ENCODE assay signal across 8 mouse cellular contexts in genomic region chr11:110336814-110337288, GRCm38 (mm10). TPM values are rescaled to one million over a fixed set of nuclear protein-coding genes. Genes with fewer than 3 reads are reported as not detected.
DNase-seq lines count a peak whose midpoint lies in the region; ATAC-seq and TF ChIP-seq lines count a peak whose summit lies in the region.

No protein-coding gene starts in this region.

- H3K36me3 ChIP-seq in heart, embryonic 11.5 days (ENCODE audit: control insufficient read depth, insufficient read depth, low read length), result no peaks in the 10 kb centered on the region
- no peaks in the 10 kb centered on the region for H3K36me3 ChIP-seq in kidney, embryonic 14.5 days (ENCODE audit: control insufficient read depth, insufficient read depth, low read length)
- no peaks in the 10 kb centered on the region for H3K36me3 ChIP-seq in lung, postnatal 0 days (ENCODE audit: insufficient read depth, low read length)

- H3K4me1 ChIP-seq in heart, embryonic 11.5 days (ENCODE audit: control insufficient read depth, insufficient read depth, low read length), result no peaks in the 10 kb centered on the region
- no peaks in the 10 kb centered on the region for H3K4me1 ChIP-seq in kidney, embryonic 14.5 days (ENCODE audit: control insufficient read depth, insufficient read depth, low read length)
- H3K4me1 ChIP-seq in lung, postnatal 0 days (ENCODE audit: insufficient read depth, low read depth, low read length), result no peaks in the 10 kb centered on the region

- H3K4me3 ChIP-seq in heart, embryonic 11.5 days (ENCODE audit: low read depth, low read length), result peak overlapping the region; percentile 73
- H3K4me3 ChIP-seq in kidney, embryonic 14.5 days (ENCODE audit: low read length), result peak overlapping the region; percentile 83
- H3K4me3 ChIP-seq in lung, postnatal 0 days (ENCODE audit: low read depth, low read length), result peak overlapping the region; percentile 81

- ATAC-seq in heart, embryonic 11.5 days (replicated peaks; ENCODE audit: insufficient number of reproducible peaks, low FRiP score, low TSS enrichment), result no peak; the same call in 1 of the 2 replicates
- peak; percentile 47 for ATAC-seq in kidney, embryonic 14.5 days (ENCODE audit: low FRiP score, low TSS enrichment)
- peak; percentile 13 for ATAC-seq in lung, postnatal 0 days

- peak overlapping the region; percentile 86 for H3K4me2 ChIP-seq in heart, embryonic 11.5 days
- peak overlapping the region; percentile 86 for H3K4me2 ChIP-seq in kidney, embryonic 14.5 days (replicated peaks; ENCODE audit: low read depth, low read length)
- peak overlapping the region; percentile 75 for H3K4me2 ChIP-seq in lung, postnatal 0 days (replicated peaks; ENCODE audit: low read depth, low read length)

- WGBS in heart, embryonic 11.5 days (ENCODE audit: insufficient replicate concordance), result under 1% methylated on average over 18 of the region's 18 CpGs
- under 1% methylated on average over 18 of the region's 18 CpGs for WGBS in kidney, embryonic 14.5 days
- under 1% methylated on average over 18 of the region's 18 CpGs for WGBS in lung, postnatal 0 days

- DNase-seq in cerebellum, adult 11-12 months, result peak; percentile 34
- DNase-seq in cerebellum, postnatal 25 days, result no peak
- DNase-seq in A20 (ENCODE audit: low read depth, low spot score), result peak; percentile 45
- peak; percentile 48 for DNase-seq in cerebellum, adult 9-10 months
- DNase-seq in lung, postnatal 0 days (ENCODE audit: low spot score), result peak; percentile 42
- DNase-seq in retina, postnatal 7 days (ENCODE audit: low read depth, low spot score), result peak; percentile 23

- no peak overlapping the region for H3K27ac ChIP-seq in heart, embryonic 11.5 days (ENCODE audit: low read depth, low read length)
- no peak overlapping the region for H3K27ac ChIP-seq in kidney, embryonic 14.5 days (ENCODE audit: low read depth, low read length)
- H3K27ac ChIP-seq in lung, postnatal 0 days (ENCODE audit: low read length), result peak overlapping the region; percentile 70; the same call in 1 of the 2 replicates

- no peaks in the 10 kb centered on the region for H3K9me3 ChIP-seq in heart, embryonic 11.5 days (replicated peaks; ENCODE audit: control insufficient read depth, low read length)
- H3K9me3 ChIP-seq in kidney, embryonic 14.5 days (ENCODE audit: control insufficient read depth, low read length), result no peaks in the 10 kb centered on the region
- H3K9me3 ChIP-seq in lung, postnatal 0 days (ENCODE audit: low read length), result no peaks in the 10 kb centered on the region

- no peak for TF ChIP-seq CTCF in lung, postnatal 0 days (IDR thresholded peaks at IDR 0.05)

- peak overlapping the region; percentile 68 for H3K9ac ChIP-seq in heart, embryonic 11.5 days (ENCODE audit: low read depth, low read length)
- H3K9ac ChIP-seq in kidney, embryonic 14.5 days (ENCODE audit: low read depth, low read length), result peak overlapping the region; percentile 65
- H3K9ac ChIP-seq in lung, postnatal 0 days (replicated peaks; ENCODE audit: low read depth), result peak overlapping the region; percentile 55

- no peak for TF ChIP-seq EP300 in lung, postnatal 0 days (IDR thresholded peaks at IDR 0.05)

- H3K27me3 ChIP-seq in heart, embryonic 11.5 days (ENCODE audit: control insufficient read depth, insufficient read depth, low read length), result peaks cover 5% of the 10 kb centered on the region
- no peaks in the 10 kb centered on the region; the same call in 1 of the 2 replicates for H3K27me3 ChIP-seq in kidney, embryonic 14.5 days (ENCODE audit: control insufficient read depth, insufficient read depth, low read length)
- no peaks in the 10 kb centered on the region for H3K27me3 ChIP-seq in lung, postnatal 0 days (replicated peaks; ENCODE audit: insufficient read depth, low read length)

RNA-seq across cellular contexts. Expression of gene Abca5, which starts 0.7 kb away (rescaled TPM):
- 2.2 and 2.5 TPM in 2 replicates for polyA plus RNA-seq in heart, embryonic 11.5 days (2014; fragmentation: Nextera tagmentation; extraction: Ambion mirVana)
- polyA plus RNA-seq in kidney, embryonic 14.5 days (2014; fragmentation: Nextera tagmentation; extraction: Ambion mirVana), result 5.6 and 6.9 TPM in 2 replicates
- polyA plus RNA-seq in lung, postnatal 0 days (2015; fragmentation: Nextera tagmentation; extraction: Ambion mirVana), result 8.2 and 9.0 TPM in 2 replicates

Comparison
In these comparisons a context has a peak if more than half of its experiments do, and no peak if none do; other contexts are left out.
1. DNase-seq: peak in cerebellum, adult 11-12 months (single experiment), A20 (single experiment), cerebellum, adult 9-10 months (single experiment), lung, postnatal 0 days (single experiment) and retina, postnatal 7 days (single experiment); none in cerebellum, postnatal 25 days (0 of 2).
2. Peak in every context shown above with its lines, with median percentiles within 50 percentile points of each other: H3K4me2 ChIP-seq, H3K4me3 ChIP-seq and H3K9ac ChIP-seq.